Mouse (Mus musculus): ENCODE measurements around the gene Hnrnpa1.

DNA sequence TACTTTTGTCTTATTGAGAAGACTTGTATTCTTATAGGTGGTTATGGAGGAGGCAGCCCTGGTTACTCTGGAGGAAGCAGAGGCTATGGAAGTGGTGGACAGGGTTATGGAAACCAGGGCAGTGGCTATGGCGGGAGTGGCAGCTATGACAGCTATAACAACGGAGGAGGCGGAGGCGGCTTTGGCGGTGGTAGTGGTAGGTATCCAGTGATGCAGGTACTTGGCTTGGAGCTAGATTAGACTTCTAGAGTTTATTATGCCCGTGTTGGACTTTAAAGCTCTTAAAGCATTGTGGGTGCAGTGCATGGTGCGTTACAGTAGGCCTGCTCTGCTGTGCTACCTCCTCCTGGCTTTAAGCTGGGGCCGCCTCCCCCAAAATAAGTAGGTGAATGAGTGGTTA, 2.7 kb downstream of the Hnrnpa1 start:
- TF ChIP-seq CTCF (IDR thresholded peaks at IDR 0.05; ENCODE audit: control insufficient read depth, insufficient read depth, insufficient replicate concordance, low read depth, low read length) (no peak), POLR2A (IDR thresholded peaks at IDR 0.05; ENCODE audit: control insufficient read depth, low read depth, low read length) (no peak)

All from testis, adult 2 months (tissue).